Mouse (Mus musculus) liver, postnatal 0 days (tissue): ENCODE measurements around the gene Thada.

ENCODE experiments used
- CTCF ChIP-seq: sonication (generic); IDR thresholded peaks from 2 replicates; pipeline ENCODE4 v1.5.1; 2016; ENCODE audit warnings: antibody characterized with exemption, low read depth
- EP300 ChIP-seq: IDR thresholded peaks from 2 replicates; pipeline ENCODE4 v1.6.1; 2016; ENCODE audit warnings: antibody characterized with exemption, low read depth, mild to moderate bottlenecking

DNA sequence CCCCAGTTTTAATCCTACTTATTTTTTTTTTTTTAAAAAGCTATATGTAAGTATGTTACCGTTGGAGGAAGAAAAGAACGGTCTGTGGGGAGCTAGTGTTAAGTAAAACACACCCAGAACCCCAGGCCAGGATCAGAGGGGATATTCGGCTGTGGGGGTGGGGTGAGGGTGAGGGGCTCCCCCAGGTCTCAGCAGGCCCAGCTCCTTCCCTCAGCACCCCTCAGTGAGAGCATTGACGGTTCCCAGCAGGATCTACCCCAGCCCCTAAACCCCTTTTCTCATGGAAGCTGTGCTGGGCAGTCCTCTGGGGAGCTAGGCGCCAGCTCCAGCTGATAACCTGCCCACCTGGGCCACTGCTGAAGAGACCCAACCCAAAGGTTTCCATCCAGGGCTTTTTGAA is 316.4 kb downstream of the Thada start:
- no peak for TF ChIP-seq EP300
- TF ChIP-seq CTCF, result no peak
